Mouse (Mus musculus): Measurements from ENCODE around the gene Cnn2.

The Cnn2 gene

DNA sequence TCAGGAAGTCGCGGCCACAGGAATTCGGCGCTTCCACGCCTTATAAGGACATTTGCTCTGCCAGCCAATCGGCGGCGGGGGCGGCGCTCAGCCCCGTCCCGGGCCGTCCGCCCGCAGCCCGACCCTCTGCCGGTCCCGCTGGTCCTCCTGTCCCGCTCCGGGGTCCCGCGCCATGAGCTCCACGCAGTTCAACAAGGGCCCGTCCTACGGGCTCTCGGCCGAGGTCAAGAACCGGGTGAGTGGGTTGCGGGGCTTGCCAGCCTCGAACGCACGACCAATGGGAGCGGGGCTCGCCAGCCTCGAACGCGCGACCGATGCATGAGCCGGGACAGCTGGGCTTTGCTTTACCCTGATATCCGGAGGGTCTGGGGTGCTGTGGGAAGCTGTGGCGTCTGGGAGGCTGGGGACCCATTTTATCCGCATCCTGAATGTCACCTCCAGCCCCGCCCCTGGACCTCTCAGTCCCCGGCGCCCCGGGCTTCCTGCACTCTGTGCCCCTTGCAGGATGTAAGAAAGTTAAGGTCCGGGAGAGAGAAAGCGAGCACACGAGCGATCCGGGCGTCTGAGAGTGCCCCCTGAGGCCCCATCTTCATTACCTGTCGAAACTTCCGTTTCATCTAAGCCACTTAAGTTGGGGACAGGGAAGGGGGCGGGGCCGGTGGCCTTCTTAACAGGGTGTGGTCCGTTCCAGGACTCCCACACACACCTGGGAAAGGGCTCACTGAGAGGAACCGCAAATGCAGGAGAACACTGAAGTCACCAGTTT, at the start of gene Cnn2:
Gene Cnn2, plus strand, starts transcription at position 79 of the 766 bp plus-strand sequence.
- DNase-seq (ENCODE audit: low spot score): no peak

DNA sequence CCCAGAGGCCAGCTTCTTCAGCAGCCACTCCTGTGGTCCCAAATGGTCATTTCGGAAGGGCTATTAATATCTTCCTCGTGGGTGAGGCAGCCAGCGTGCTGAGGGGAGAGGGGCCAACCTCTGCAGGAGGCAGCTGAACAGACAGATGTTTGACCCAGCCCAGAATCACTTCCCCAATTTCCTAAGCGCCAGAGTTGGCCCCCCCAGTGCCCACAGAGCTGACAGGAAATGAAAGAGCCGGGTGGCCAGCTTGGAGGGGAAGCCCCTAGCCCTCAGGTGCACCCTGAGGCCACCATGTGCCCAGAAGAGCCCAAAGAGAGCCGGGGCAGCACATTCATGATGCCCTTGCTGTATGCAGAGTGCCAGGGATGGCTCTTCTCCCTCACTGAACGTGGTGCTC, 47.6 kb upstream of the Cnn2 start:
- no peak for DNase-seq (ENCODE audit: low spot score)

DNA sequence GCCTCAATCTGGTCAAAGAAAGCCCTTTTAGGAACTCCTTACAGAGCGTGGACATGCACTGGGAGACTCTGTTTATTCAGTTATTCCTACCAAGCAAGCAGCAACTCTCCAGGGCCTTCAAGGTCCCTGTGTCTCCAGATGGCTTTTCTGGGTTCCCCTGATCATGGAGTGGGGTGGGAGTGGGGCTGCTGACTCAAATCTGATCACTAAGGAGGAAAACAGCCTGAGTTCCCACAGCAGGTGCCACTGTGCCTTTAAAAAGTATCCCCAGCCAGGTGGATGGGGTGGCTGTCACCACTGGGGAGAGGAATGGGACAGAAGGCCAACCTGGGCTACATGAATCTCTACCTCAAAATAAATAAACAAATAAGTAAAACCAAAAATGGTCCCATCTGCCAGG, 45.4 kb upstream of the Cnn2 start:
- DNase-seq (ENCODE audit: low spot score): no peak

GRCm38 (mm10) chr10:79943471-79943901, 44.9 kb upstream of the Cnn2 start:
- DNase-seq (ENCODE audit: low spot score): no peak

DNA sequence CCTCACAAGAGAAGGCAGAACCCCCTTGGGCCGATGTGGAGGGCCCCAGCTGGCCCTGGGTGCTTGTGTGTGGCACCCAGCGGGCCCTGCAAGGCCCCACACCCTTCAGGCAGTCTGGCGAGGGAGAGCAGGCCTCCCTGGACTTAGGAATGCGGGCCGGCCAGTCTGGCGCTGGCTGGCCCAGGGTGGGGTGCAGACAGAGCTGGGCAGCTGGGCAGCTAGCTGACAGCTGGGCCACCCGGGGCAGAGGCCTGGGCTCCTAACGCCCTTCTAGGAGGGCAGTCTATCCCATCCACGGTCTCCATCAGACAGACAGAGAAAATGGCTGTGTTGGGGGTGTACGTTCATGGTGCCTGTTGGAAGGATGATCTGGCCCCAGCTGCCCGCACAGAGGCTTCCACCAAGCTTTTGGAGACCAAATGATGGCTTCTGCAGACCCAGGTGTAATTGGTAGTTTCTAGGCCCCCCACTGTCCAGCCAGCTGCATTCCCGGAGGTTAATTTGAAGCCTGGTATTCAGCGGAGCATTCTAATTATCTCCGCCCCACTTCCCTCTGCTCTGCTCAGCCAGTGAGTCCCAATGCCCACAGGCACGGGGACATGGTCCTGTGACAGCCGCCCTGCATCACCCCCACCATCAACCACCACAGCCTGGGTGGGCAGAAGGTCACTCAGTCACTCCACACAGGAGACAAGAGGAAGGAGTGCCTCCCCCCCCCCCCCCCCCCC, 42.7 kb upstream of the Cnn2 start:
- no peak for DNase-seq (ENCODE audit: low spot score)

- DNase-seq (ENCODE audit: low spot score): no peak
Observed at GRCm38 (mm10) chr10:79946752-79947322, 41.5 kb upstream of the Cnn2 start.

GRCm38 (mm10) chr10:79947502-79947901, 40.9 kb upstream of the Cnn2 start:
- DNase-seq (ENCODE audit: low spot score): no peak

DNA sequence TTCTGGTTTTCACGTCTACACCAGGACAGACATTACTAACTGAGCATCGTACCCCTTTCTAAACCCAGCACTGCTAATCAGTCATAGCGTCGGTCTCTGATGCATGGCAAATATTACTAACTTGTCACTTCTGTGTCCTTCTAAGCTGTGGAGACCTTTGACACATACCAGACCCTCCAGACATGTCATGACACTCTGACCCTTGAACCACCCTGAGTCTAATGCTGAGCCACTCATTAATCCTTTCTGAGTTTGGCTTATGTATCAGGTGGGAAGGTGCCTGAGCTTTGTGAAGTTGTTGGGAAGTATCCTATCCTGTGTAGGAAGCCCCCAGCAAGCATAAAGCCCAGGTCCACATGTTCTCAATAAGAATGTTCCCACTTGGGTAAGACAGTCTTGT, 38.5 kb upstream of the Cnn2 start:
- DNase-seq (ENCODE audit: low spot score): no peak

DNA sequence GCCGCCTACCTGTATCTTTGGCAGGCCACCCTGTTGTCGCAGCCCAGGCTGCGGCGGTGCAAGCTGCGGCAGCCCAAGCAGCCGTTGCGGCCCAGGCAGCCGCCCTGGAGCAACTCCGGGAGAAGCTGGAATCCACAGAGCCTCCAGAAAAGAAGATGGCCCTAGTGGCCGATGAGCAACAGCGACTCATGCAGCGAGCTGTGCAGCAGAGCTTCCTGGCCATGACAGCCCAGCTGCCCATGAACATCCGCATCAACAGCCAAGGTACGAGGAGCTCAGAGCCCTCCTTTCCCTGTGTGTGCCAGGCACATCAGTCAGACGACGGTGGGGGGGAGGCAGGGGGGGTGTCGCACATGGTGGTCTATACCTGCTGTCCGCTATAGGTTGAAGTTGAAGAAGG, 37.7 kb upstream of the Cnn2 start:
- no peak for DNase-seq (ENCODE audit: low spot score)

DNA sequence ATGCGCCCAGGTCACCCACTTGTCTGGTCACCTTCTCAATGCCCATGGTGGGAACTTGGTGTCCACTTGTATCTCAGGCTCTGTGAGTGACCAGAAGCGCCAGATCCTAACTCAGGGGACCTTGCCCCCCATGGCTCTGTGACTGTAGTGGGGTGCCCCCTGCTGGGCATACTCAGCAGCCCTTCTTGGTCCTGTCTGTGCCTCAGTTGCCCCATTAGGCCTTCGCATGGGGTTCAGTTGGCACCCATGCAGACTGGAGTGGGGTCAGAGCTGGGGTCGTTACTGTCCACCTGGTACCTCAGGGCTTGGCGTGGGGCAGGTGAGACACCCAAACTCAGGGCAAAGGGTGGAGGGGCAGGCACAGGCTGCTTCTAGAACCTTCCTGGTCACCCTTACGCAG, 34.4 kb upstream of the Cnn2 start:
- no peak for DNase-seq (ENCODE audit: low spot score)

GRCm38 (mm10) chr10:79955691-79956090, 32.7 kb upstream of the Cnn2 start:
- DNase-seq (ENCODE audit: low spot score): no peak

DNA sequence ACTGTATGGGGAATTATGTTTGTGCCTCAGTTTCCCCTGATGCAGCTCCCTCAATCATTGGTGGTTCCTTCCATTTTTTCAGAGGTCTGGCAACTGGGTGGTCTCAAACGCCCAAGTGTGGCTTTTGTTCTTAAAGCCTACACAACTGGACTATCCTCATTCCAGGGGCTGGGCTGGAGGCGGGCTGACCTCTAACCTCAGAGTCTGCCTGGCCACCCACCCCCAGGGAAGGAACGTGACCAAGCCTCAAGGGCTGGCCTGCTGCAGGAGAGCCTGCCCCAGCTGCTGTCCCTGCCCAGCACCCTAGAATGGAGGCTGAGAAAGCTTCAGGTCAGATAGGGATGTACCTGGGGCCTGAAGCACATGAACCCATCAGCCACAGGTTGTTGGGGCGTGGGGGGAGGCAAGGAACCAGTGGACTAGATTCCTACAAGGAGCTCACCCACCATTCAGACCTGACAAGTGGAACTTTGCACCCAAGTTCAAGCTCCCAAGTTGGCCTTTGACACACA, 31.7 kb upstream of the Cnn2 start:
- no peak for DNase-seq (ENCODE audit: low spot score)

DNA sequence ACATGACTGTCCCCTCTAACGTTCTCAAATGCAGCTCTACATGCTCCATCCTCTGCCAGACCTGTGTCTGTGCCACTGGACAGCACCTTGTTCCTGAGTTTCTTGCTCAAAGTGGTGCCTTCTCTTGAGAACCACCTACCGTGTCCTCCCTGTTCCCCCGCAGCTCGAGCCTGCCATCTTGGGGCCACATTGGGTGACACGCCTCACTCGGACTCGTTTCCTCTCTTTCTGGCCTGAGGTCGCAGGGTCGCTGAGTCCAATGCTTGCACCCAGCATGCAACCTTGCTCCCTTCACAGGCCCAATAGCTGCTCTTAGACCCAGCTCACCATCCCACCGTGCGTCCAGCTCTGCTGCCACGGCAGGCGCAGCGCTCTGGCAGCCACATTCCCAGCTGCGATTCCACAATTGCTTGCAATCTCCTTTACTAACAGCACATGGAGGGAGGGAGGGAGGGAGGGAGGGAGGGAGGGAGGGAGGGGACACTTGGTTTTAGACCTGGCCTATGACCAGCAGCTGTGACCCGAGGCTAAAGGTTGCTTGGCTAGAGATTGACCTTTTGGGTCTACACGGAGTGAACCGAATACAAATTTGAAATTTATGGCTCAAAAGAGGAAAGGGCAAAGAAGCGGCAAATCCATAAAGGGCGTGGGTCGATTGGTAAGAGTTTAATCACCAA, 30.1 kb upstream of the Cnn2 start:
- DNase-seq (ENCODE audit: low spot score): no peak

DNA sequence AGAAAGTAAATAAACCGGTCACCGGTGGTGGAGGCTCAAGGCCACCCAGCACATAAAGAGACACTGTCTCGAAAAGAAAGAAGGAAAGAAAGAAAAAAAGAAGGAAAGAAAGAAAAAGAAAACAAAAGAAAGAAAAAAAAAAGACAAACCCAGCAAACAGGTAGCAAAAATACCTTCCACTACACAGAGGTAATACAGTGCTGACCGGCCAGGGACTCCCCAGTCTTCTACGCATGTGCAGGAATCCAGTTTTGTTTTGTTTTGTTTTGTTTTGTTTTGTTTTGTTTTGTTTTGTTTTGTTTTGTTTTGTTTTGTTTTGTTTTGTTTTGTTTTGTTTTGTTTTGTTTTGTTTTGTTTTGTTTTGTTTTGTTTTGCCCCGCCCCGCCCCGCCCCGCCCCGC, 29.0 kb upstream of the Cnn2 start:
- DNase-seq (ENCODE audit: low spot score): peak; percentile 71

DNA sequence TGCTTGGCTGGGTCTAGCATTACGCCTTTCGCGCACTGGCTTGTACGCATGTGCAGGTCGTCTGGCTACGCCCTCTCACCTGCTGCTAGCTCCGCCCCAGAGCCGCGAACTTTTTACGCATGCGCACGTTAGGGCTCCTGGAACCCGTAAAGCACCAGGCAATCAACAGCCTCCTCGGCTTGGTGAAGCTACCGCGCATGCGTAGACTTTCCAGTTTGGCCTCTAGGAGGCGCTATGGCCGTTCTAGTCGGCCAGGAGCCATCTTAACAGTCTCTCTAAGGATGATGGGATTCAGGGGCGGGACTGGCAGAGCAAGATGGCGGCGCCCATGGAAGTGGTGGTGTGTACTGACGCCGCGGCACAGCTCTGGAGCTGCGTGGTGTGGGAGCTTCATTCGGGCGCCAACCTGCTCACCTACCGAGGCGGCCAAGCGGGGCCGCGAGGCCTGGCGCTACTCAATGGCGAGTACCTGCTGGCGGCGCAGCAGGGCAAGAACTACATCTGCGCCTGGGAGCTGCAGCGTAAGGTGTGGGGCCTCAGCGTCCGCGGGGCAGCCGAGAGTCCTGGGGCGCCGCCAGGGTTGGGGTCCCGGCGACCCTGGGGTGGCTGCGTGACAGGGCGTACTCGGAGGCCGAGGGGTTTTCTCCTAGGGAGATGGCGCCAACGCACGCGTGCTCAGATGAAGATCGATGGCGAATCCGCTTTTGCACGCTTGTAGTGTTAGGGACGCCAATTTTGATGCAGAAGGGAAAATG, 28.4 kb upstream of the Cnn2 start, which contains the start of gene Wdr18:
Gene Wdr18, plus strand, starts transcription at position 306 of the 755 bp plus-strand sequence.
- peak; percentile 100 for DNase-seq (ENCODE audit: low spot score)

- no peak for DNase-seq (ENCODE audit: low spot score)
Observed at GRCm38 (mm10) chr10:79960671-79961294, 27.6 kb upstream of the Cnn2 start.

DNA sequence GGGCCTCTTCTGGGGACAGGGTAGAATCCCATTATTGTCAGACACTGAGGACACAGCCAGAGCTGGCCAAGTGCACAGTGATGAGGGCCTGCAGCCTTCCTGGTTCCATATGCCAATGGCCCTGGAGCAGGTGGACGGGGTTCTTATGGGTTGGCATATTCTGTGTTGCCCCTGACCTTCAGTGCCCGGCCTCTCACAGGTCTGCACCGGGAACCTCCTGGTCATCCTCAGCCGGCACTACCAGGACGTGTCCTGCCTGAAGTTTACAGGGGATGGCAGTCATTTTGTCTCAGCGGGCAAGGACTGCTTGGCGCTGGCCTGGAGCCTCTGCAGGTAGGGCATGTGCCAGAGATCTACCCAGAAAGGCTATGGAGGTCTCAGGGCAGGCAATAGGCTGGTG, 23.7 kb upstream of the Cnn2 start:
- no peak for DNase-seq (ENCODE audit: low spot score)

GRCm38 (mm10) chr10:79965325-79965724, 23.1 kb upstream of the Cnn2 start:
- no peak for DNase-seq (ENCODE audit: low spot score)

DNA sequence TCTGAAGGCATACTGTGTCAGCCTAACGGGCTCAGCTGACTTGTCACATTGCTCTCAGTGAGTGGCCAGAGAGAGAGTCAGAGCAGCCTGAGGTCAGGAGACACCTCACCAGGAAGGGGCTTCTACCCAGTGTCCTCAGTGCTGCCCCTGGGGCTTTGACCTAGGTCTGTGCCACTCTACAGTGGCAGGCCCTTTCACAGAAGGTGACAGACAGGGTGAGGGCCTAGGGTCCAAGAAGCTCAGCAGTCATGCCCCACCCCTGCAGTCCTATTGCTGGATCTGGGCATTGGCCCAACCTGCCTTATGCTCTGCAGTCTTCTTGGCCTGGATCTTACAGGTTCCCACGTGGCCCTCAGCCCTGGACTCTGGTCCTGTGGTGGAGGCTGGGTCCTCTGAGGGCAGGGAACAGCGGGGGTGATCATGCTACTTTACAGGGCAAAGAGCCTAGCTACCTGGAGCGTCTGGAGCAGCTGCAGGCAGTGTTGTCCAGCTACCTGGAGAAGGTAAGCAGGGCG, 21.4 kb upstream of the Cnn2 start:
- no peak for DNase-seq (ENCODE audit: low spot score)

DNA sequence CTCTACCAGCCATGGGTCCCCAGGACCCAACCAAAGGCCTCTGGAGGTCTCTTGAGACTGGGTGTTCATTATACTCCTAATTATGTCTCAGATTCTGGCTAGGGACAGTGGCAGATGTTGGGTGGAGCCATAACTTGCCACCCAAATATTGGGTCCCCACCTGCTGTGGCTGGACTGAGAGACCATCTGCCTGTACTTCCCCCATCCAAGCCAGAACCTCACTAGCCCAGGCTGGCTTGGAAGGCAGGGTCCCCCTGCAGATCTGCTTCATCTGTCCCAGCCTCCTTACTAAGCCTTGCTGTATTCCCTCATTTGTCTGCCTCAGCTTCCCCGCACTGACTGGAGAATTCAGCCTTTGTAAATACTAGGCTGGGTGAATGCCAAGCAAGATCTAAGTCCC, 20.2 kb upstream of the Cnn2 start:
- DNase-seq (ENCODE audit: low spot score): no peak

DNA sequence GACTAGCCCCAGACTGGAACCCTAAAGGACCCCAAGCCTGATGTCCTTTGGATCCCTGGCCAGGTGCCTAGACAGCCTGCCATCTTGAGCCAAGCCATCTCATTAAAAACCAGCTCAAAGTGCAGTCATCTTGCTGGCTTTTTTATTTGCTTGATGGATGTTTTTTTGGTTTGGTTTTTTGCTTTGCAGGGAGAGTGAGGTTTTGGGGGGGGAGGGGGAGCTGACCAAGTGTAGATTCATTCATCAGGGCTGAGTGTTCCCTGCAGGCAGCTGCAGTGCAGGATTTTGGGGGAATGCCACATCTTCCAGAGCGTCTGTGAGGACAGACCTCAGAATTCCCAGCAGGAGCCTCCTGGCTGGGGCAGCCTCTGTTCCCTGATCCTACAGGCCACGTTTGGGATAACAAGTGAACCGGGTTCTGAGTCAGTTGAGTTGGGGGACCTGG, 19.2 kb upstream of the Cnn2 start:
- DNase-seq (ENCODE audit: low spot score): no peak
